Mouse (Mus musculus) liver, embryonic 16.5 days (tissue): ENCODE measurements around the gene Inpp4b. TPM values are rescaled to one million over a fixed set of nuclear protein-coding genes. Genes with fewer than 3 reads are reported as not detected.
"Not testable (repeated sequence)": the region's sequence is repeated elsewhere in the genome, so short reads cannot be mapped to it uniquely, and the experiment has no call there.

Source experiments
- ATAC-seq: fragments of 200-750 bp; cut with Nextera tagmentation; 2 replicates; pipeline ENCODE4 v1.8.0; 2017; ENCODE audit warnings: low read depth, mild to moderate bottlenecking, moderate number of reproducible peaks, moderate library complexity
- H3K27ac ChIP-seq: fragments of 300-500 bp; sonication (generic); 2 replicates; pipeline ENCODE4 v1.5.1; 2014; ENCODE audit warnings: mild to moderate bottlenecking, low read length
- H3K27me3 ChIP-seq: fragments of 300-500 bp; sonication (generic); 2 replicates; pipeline ENCODE4 v1.6.1; 2014; ENCODE audit warnings: low read depth, low read length, mixed read lengths; ENCODE audit not compliant: control insufficient read depth, insufficient read depth
- H3K36me3 ChIP-seq: fragments of 300-500 bp; sonication (generic); 2 replicates; pipeline ENCODE4 v1.6.1; 2014; ENCODE audit warnings: mild to moderate bottlenecking; ENCODE audit not compliant: control insufficient read depth, insufficient read depth
- H3K4me1 ChIP-seq: fragments of 300-500 bp; sonication (generic); 2 replicates; pipeline ENCODE4 v1.6.1; 2014; ENCODE audit warnings: low read depth, low read length, mixed read lengths; ENCODE audit not compliant: control insufficient read depth
- H3K4me2 ChIP-seq: fragments of 300-500 bp; sonication (generic); 2 replicates; pipeline ENCODE4 v1.6.1; 2014; ENCODE audit warnings: low read depth, low read length, mixed read lengths
- H3K4me3 ChIP-seq: fragments of 300-500 bp; sonication (generic); 2 replicates; pipeline ENCODE4 v1.5.1; 2014; ENCODE audit warnings: low read depth, mild to moderate bottlenecking, low read length
- H3K9ac ChIP-seq: fragments of 300-500 bp; sonication (generic); 2 replicates; pipeline ENCODE4 v1.6.1; 2014; ENCODE audit warnings: low read depth, low read length
- H3K9me3 ChIP-seq: fragments of 300-500 bp; sonication (generic); replicated peaks from 2 replicates; pipeline ENCODE4 v1.6.1; 2016; ENCODE audit warnings: low read length; ENCODE audit not compliant: control insufficient read depth
- WGBS: fragments of 180-500 bp; shearing (Covaris S2); extraction: QIAGEN DNeasy Blood & Tissue Kit; methylation state at CpG from one replicate; pipeline ENCODE4 v1.1.7; 2014; ENCODE audit not compliant: insufficient replicate concordance; 5-methylcytosine and 5-hydroxymethylcytosine counted together
- polyA plus RNA-seq: library from polyadenylated mRNA; unstranded; fragments of >200 nt; fragmentation: Nextera tagmentation; extraction: Ambion mirVana; gene quantifications from 2 replicates; pipeline ENCODE4 v1.2.1, GENCODE M21; 2015

The Inpp4b gene
- polyA plus RNA-seq, 1 experiment from 2014 or later = 1.5 TPM

DNA sequence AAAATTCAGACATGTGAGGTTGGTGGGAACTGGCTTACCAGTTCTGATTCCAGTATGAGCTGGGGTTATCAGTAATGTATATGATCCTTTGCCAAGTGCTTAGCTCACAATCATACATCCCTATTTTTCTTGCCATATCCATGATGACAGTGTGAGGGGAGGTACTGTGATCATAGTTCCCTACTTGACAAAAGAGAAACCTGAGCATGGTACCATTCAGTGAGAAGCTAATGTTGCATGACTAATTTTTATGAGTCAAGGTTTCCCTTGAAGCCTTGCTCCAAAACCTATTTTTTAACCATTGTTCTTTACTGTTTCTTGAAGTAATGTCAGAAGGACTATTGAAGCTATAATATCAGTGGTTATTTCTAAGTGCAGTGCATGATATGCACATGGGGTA, 458.4 kb downstream of the Inpp4b start:
- Histone ChIP-seq H3K27me3 (no peaks in the 10 kb centered on the region), H3K4me1 (no peaks in the 10 kb centered on the region), H3K9me3 (no peaks in the 10 kb centered on the region), H3K36me3 (no peaks in the 10 kb centered on the region), H3K4me2 (no peak overlapping the region), H3K27ac (no peak overlapping the region), H3K9ac (no peak overlapping the region), H3K4me3 (no peak overlapping the region)
- no peak for ATAC-seq

GRCm38 (mm10) chr8:81806797-81807196, 464.4 kb downstream of the Inpp4b start:
- Histone ChIP-seq H3K9me3 (no peaks in the 10 kb centered on the region), H3K4me1 (no peaks in the 10 kb centered on the region), H3K9ac (no peak overlapping the region), H3K4me2 (no peak overlapping the region), H3K4me3 (no peak overlapping the region), H3K36me3 (no peaks in the 10 kb centered on the region), H3K27me3 (no peaks in the 10 kb centered on the region), H3K27ac (no peak overlapping the region)
- peak; percentile 63 for ATAC-seq

DNA sequence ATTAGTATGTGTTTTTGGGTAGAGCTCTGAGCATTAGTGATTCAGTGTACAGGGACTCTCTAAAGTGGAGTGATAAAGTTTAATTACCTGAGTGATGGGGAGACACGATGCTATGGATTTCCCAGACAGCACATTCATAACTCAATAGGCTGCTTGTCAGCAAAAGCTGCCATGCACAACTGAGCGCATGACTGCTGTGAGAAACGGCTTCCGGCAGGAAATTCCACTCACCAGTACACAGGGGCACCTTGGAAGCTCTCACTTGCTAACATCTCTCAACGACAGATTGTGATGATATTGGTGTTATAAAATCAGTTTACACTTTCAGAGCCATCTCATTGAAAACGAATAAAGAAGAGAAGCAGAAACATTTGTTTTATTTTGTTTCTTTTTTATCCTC, 465.2 kb downstream of the Inpp4b start:
- Histone ChIP-seq H3K36me3 (no peaks in the 10 kb centered on the region), H3K4me1 (no peaks in the 10 kb centered on the region), H3K4me3 (no peak overlapping the region), H3K9me3 (no peaks in the 10 kb centered on the region), H3K27me3 (no peaks in the 10 kb centered on the region), H3K27ac (no peak overlapping the region), H3K4me2 (no peak overlapping the region), H3K9ac (no peak overlapping the region)
- ATAC-seq = no peak
- WGBS = 35% methylated on average over 6 of the region's 6 CpGs

DNA sequence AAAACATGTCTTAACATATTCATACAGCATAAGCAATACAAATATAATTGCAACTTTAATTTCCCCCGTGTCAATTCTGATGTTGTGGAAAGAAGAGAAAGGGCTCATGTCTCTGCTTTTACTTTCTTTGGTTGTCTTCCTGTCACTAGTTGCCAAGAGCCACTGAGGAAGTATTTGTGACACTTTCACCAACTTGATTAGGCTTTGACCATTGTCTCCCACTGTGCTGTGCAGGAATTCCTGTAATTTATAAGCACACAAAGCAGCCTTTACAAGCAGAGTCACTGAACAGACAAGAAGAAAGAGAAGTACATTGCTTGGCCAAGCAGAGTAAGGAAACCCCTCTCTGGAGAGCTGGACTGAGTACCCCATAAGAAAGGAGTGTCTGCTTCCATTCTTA, 466.1 kb downstream of the Inpp4b start:
- no peak for ATAC-seq
- Histone ChIP-seq H3K27me3 (no peaks in the 10 kb centered on the region), H3K4me2 (no peak overlapping the region), H3K4me3 (no peak overlapping the region), H3K9me3 (no peaks in the 10 kb centered on the region), H3K27ac (no peak overlapping the region), H3K4me1 (no peaks in the 10 kb centered on the region), H3K36me3 (no peaks in the 10 kb centered on the region), H3K9ac (no peak overlapping the region)
- WGBS = 29% methylated on average over 1 of the region's 1 CpGs

DNA sequence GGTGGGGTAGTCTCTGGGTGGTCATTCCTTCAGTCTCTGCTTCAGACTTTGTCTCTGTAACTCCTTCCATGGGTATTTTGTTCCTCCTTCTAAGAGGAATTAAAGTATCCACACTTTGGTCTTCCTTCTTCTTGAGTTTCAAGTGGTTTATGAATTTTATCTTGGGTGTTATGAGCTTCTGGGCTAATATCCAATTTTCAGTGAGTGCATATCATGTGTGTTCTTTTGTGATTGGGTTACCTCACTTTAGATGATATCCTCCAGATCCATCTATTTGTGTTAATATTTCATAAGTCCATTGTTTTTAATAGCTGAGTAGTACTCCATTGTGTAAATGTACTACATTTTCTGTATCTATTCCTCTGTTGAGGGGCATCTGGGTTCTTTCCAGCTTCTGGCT, 467.1 kb downstream of the Inpp4b start:
- not testable (repeated sequence) for H3K27ac ChIP-seq, H3K36me3 ChIP-seq, H3K4me3 ChIP-seq, H3K9ac ChIP-seq, H3K4me2 ChIP-seq, ATAC-seq, H3K9me3 ChIP-seq, H3K27me3 ChIP-seq, H3K4me1 ChIP-seq

DNA sequence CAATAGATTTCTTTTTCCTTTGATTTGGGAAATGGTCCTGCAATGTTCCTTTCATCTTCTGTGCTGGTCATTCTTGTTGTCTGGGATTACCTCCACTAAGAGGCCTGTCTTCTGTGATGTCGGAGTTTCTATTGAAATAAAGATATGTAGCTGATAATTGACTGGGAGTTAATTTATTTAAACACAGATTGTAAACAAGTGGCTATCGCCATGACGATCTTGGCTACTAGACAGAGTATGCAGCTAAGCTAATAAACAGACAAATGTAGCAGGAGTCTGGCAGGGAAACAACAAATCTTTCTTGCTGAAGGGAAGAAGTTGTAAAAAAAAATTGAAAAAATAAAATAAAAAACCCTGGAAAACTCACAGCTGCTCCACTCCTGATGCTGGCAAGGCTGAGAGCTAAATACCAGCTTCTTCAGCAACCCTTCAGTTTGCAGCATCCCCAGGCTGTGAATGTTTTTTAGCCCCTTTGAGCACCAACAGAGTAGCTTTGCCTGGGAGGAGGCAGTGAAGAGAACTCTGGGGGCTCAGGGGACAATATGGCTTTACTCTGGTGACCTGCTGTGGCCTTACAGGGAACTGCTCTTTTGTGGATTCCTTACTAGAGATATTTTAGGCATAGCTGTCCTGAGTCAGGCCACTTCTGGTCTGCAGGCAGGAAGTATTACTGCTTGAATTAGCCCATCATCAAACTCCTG, 469.8 kb downstream of the Inpp4b start:
- H3K4me3 ChIP-seq = no peak overlapping the region
- 47% methylated on average over 3 of the region's 3 CpGs for WGBS
- no peaks in the 10 kb centered on the region for H3K9me3 ChIP-seq
- no peak overlapping the region for H3K27ac ChIP-seq
- ATAC-seq = no peak
- H3K9ac ChIP-seq = no peak overlapping the region
- H3K4me2 ChIP-seq = no peak overlapping the region
- no peaks in the 10 kb centered on the region for H3K36me3 ChIP-seq
- H3K4me1 ChIP-seq = no peaks in the 10 kb centered on the region
- no peaks in the 10 kb centered on the region for H3K27me3 ChIP-seq

- Histone ChIP-seq H3K9me3 (no peaks in the 10 kb centered on the region), H3K4me3 (no peak overlapping the region), H3K9ac (no peak overlapping the region), H3K27me3 (no peaks in the 10 kb centered on the region), H3K4me1 (no peaks in the 10 kb centered on the region), H3K27ac (no peak overlapping the region), H3K36me3 (no peaks in the 10 kb centered on the region), H3K4me2 (no peak overlapping the region)
- WGBS = 39% methylated on average over 3 of the region's 3 CpGs
- ATAC-seq = no peak
Observed at GRCm38 (mm10) chr8:81814742-81815141, 472.4 kb downstream of the Inpp4b start.

- Histone ChIP-seq H3K27ac (no peak overlapping the region), H3K4me2 (no peak overlapping the region), H3K4me1 (no peaks in the 10 kb centered on the region), H3K27me3 (no peaks in the 10 kb centered on the region), H3K9me3 (no peaks in the 10 kb centered on the region), H3K9ac (no peak overlapping the region), H3K4me3 (no peak overlapping the region), H3K36me3 (no peaks in the 10 kb centered on the region)
- 48% methylated on average over 4 of the region's 4 CpGs for WGBS
- ATAC-seq = no peak
Observed at GRCm38 (mm10) chr8:81815551-81815950, 473.2 kb downstream of the Inpp4b start.

- Histone ChIP-seq H3K27ac (no peak overlapping the region), H3K4me1 (no peaks in the 10 kb centered on the region), H3K9ac (no peak overlapping the region), H3K4me2 (no peak overlapping the region), H3K4me3 (no peak overlapping the region), H3K9me3 (no peaks in the 10 kb centered on the region), H3K36me3 (no peaks in the 10 kb centered on the region), H3K27me3 (no peaks in the 10 kb centered on the region)
- no peak for ATAC-seq
- WGBS = 65% methylated on average over 1 of the region's 1 CpGs
Observed at GRCm38 (mm10) chr8:81823121-81823520, 480.8 kb downstream of the Inpp4b start.
